Mouse (Mus musculus): Measurements from ENCODE around the gene Qars. TPM values are rescaled to one million over a fixed set of nuclear protein-coding genes. Genes with fewer than 3 reads are reported as not detected.

Gene Qars
- total RNA-seq, 1 experiment from 2014 or later = 150 TPM

Other genes with a start within 250 kb of the Qars start
- 9.8 and 14.1 TPM in 2 replicates for gene Dag1, start 243.7 kb upstream of the Qars start, total RNA-seq (2017)
- 7.0 and 12.5 TPM in 2 replicates for gene Nicn1, start 217.3 kb upstream of the Qars start, total RNA-seq (2017)
- 1.4 and 1.6 TPM in 2 replicates for gene Amt, start 210.9 kb upstream of the Qars start, total RNA-seq (2017)
- 251 and 320 TPM in 2 replicates for gene Rhoa, start 201.6 kb upstream of the Qars start, total RNA-seq (2017)
- gene Tcta, start 201.5 kb upstream of the Qars start, total RNA-seq (2017) = 8.5 and 9.7 TPM in 2 replicates
- gene Gpx1, start 168.8 kb upstream of the Qars start, total RNA-seq (2017) = 711 and 1,132 TPM in 2 replicates
- 54.7 and 65.7 TPM in 2 replicates for gene Usp4, start 159.9 kb upstream of the Qars start, total RNA-seq (2017)
- gene 1700102P08Rik, start 114.9 kb upstream of the Qars start, total RNA-seq (2017) = 1.3 and 2.9 TPM in 2 replicates
- gene Ccdc36, start 79.2 kb upstream of the Qars start, total RNA-seq (2017) = 0.69 and 1.7 TPM in 2 replicates
- gene BC048562, start 71.2 kb upstream of the Qars start, total RNA-seq (2017) = not detected in 2 replicates
- 13.4 and 13.8 TPM in 2 replicates for gene Ccdc71, start 47.2 kb upstream of the Qars start, total RNA-seq (2017)
- 12.1 and 18.6 TPM in 2 replicates for gene Klhdc8b, start 46.1 kb upstream of the Qars start, total RNA-seq (2017)
- 1.8 and 6.4 TPM in 2 replicates for gene Lamb2, start 28.0 kb upstream of the Qars start, total RNA-seq (2017)
- gene Usp19, start 17.1 kb upstream of the Qars start, total RNA-seq (2017) = 73.6 and 74.6 TPM in 2 replicates
- 144 and 193 TPM in 2 replicates for gene Qrich1, start 9.1 kb downstream of the Qars start, total RNA-seq (2017)
- gene Impdh2, start 52.6 kb downstream of the Qars start, total RNA-seq (2017) = 320 and 384 TPM in 2 replicates
- 11.1 and 15.9 TPM in 2 replicates for gene Ndufaf3, start 59.7 kb downstream of the Qars start, total RNA-seq (2017)
- gene Dalrd3, start 62.2 kb downstream of the Qars start, total RNA-seq (2017) = 39.5 and 54.8 TPM in 2 replicates
- 28.8 and 35.4 TPM in 2 replicates for gene Wdr6, start 71.0 kb downstream of the Qars start, total RNA-seq (2017)
- gene P4htm, start 90.0 kb downstream of the Qars start, total RNA-seq (2017) = 2.1 and 5.4 TPM in 2 replicates
- gene Arih2, start 141.7 kb downstream of the Qars start, total RNA-seq (2017) = 69.7 and 70.8 TPM in 2 replicates
- 40.5 and 43.7 TPM in 2 replicates for gene Slc25a20, start 154.4 kb downstream of the Qars start, total RNA-seq (2017)
- 21.9 and 29.5 TPM in 2 replicates for gene Prkar2a, start 181.6 kb downstream of the Qars start, total RNA-seq (2017)

Data from hematopoietic stem cell, adult 5-6 weeks (primary cell).